Mouse (Mus musculus) urinary bladder, adult 2 months (tissue): Measurements from ENCODE around the gene Ano4. TPM values are rescaled to one million over a fixed set of nuclear protein-coding genes. Genes with fewer than 3 reads are reported as not detected.

ENCODE experiments used
- DNase-seq: peaks from one replicate; pipeline ENCODE4 v3.0.0; 2022; ENCODE audit warnings: low spot score
- polyA plus RNA-seq: library from polyadenylated mRNA; depleted of rRNA; stranded (reverse); fragments of >200 nt; gene quantifications from 2 replicates; pipeline ENCODE4 v1.2.3, GENCODE M21; 2012; rRNA removed

The Ano4 gene
- polyA plus RNA-seq, 1 experiment: 0.59 TPM

GRCm38 (mm10) chr10:88949649-88950296 lies 394.8 kb downstream of the Ano4 start:
- no peak for DNase-seq

Other genes starting within 250 kb of the Ano4 start
- gene Gas2l3, start 99.2 kb upstream of the Ano4 start, polyA plus RNA-seq: 3.5 and 3.6 TPM in 2 replicates
- 2.2 and 2.7 TPM in 2 replicates for gene Nr1h4, start 188.8 kb upstream of the Ano4 start, polyA plus RNA-seq